Mouse (Mus musculus) stomach, embryonic 16.5 days (tissue): ENCODE results near the gene Nlgn3. TPM values are rescaled to one million over a fixed set of nuclear protein-coding genes. Genes with fewer than 3 reads are reported as not detected.

Experiments
- ATAC-seq: fragments of 200-750 bp; cut with Nextera tagmentation; 2 replicates; pipeline ENCODE4 v1.8.0; 2017; ENCODE audit warnings: moderate number of reproducible peaks, moderate TSS enrichment; ENCODE audit not compliant: insufficient read depth, low FRiP score
- H3K27ac ChIP-seq: fragments of 300-500 bp; sonication (generic); 2 replicates; pipeline ENCODE4 v1.5.1; 2014; ENCODE audit warnings: low read length
- H3K27me3 ChIP-seq: fragments of 300-500 bp; sonication (generic); 2 replicates; pipeline ENCODE4 v1.6.1; 2014; ENCODE audit warnings: low read length, control low read depth, mixed read lengths; ENCODE audit not compliant: control insufficient read depth, insufficient read depth
- H3K36me3 ChIP-seq: fragments of 300-500 bp; sonication (generic); 2 replicates; pipeline ENCODE4 v1.6.1; 2014; ENCODE audit warnings: low read length; ENCODE audit not compliant: control insufficient read depth, insufficient read depth
- H3K4me1 ChIP-seq: fragments of 300-500 bp; sonication (generic); 2 replicates; pipeline ENCODE4 v1.6.1; 2014; ENCODE audit warnings: low read length, control low read depth, mixed read lengths; ENCODE audit not compliant: control insufficient read depth, insufficient read depth
- H3K4me2 ChIP-seq: fragments of 300-500 bp; sonication (generic); 2 replicates; pipeline ENCODE4 v1.6.1; 2014; ENCODE audit warnings: low read depth, low read length, mixed read lengths
- H3K4me3 ChIP-seq: fragments of 300-500 bp; sonication (generic); replicated peaks from 2 replicates; pipeline ENCODE4 v1.5.1; 2014; ENCODE audit warnings: mild to moderate bottlenecking, low read length
- H3K9ac ChIP-seq: fragments of 300-500 bp; sonication (generic); 2 replicates; pipeline ENCODE4 v1.6.1; 2014; ENCODE audit warnings: low read length
- H3K9me3 ChIP-seq: fragments of 300-500 bp; sonication (generic); replicated peaks from 2 replicates; pipeline ENCODE4 v1.6.1; 2016; ENCODE audit warnings: low read length, control low read depth; ENCODE audit not compliant: control insufficient read depth
- WGBS: fragments of 180-500 bp; shearing (Covaris S2); extraction: QIAGEN DNeasy Blood & Tissue Kit; methylation state at CpG from one replicate; pipeline ENCODE4 v1.1.7; 2014; 5-methylcytosine and 5-hydroxymethylcytosine counted together
- polyA plus RNA-seq: library from polyadenylated mRNA; unstranded; fragments of >200 nt; fragmentation: Nextera tagmentation; extraction: Ambion mirVana; gene quantifications from 2 replicates; pipeline ENCODE4 v1.2.1, GENCODE M21; 2015

Nlgn3 gene
- polyA plus RNA-seq, 1 experiment from 2014 or later = 7.3 TPM

GRCm38 (mm10) chrX:101268755-101269124, 30.2 kb upstream of the Nlgn3 start, which contains the start of gene Gm20489:
Gm20489 (minus strand) TSS chrX:101269023.
- no peaks in the 10 kb centered on the region for H3K36me3 ChIP-seq
- no peaks in the 10 kb centered on the region for H3K4me1 ChIP-seq
- H3K27ac ChIP-seq = no peak within 1 kb of the TSS
- no peak for ATAC-seq
- H3K9me3 ChIP-seq = no peaks in the 10 kb centered on the region
- H3K9ac ChIP-seq = no peak within 1 kb of the TSS
- no peak within 1 kb of the TSS for H3K4me3 ChIP-seq
- peaks cover 6% of the 10 kb centered on the region; the same call in 1 of the 2 replicates for H3K27me3 ChIP-seq
- no peak within 1 kb of the TSS for H3K4me2 ChIP-seq
- WGBS = 41% methylated on average over 3 of the region's 3 CpGs

GRCm38 (mm10) chrX:101273410-101273809, 25.6 kb upstream of the Nlgn3 start:
- Histone ChIP-seq H3K36me3 (no peaks in the 10 kb centered on the region), H3K4me2 (peak overlapping the region; percentile 52), H3K27ac (no peak overlapping the region; the same call in 1 of the 2 replicates), H3K9ac (peak overlapping the region; percentile 40), H3K4me3 (peak overlapping the region; percentile 63), H3K27me3 (peaks cover 3% of the 10 kb centered on the region; the same call in 1 of the 2 replicates), H3K9me3 (no peaks in the 10 kb centered on the region), H3K4me1 (no peaks in the 10 kb centered on the region)
- ATAC-seq = no peak
- 27% methylated on average over 6 of the region's 6 CpGs for WGBS

DNA sequence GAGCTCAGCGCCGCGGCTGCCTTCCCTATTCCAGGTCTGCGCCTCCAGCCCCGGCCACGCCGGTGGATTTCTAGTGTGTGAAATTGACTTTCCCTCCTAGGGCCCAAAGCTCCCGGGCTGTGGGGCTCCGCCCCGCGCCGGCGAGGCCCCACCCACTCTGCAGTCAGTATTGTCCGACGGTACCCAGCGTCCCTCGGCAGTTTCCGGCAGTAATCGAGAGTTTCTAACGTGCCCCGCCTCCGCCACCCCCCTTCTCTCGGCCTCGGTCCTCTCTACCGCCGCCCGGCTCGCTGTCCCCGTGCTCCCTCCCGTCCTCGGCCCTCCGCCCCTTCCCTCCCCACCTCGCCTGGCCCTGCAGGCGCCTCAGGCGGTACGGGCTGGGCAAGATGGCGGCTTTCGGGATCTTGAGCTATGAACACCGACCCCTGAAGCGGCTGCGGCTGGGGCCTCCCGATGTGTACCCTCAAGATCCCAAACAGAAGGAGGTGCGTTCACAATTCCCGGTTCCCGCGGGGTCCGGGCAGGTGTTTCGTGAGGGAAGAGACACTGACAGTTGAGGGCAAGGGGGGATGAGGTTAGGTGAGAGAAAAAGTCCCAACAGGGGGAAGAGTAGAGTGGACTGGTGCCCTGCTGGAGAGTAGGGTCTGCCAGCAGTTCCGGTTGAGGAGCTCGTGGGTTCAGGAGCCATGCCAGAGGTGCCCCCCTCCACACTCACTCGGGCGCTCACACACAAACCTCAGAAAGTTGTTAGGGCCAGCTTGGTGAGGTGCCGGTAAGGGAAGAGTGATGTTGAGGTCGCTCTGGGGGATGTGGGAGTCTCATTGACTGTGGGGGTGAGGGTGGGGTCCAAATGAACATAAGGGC, 24.9 kb upstream of the Nlgn3 start, which contains the start of gene Med12:
Med12 (plus strand) TSS at position 156 of the 864 bp plus-strand sequence.
- ATAC-seq = peak; percentile 98
- Histone ChIP-seq H3K4me3 (peak within 1 kb of the TSS; percentile 63), H3K9ac (peak within 1 kb of the TSS; percentile 81), H3K4me1 (no peaks in the 10 kb centered on the region), H3K27ac (peak within 1 kb of the TSS; percentile 67), H3K27me3 (no peaks in the 10 kb centered on the region; the same call in 1 of the 2 replicates), H3K9me3 (no peaks in the 10 kb centered on the region), H3K36me3 (no peaks in the 10 kb centered on the region), H3K4me2 (peak within 1 kb of the TSS; percentile 54)
- WGBS = 17% methylated on average over 49 of the region's 54 CpGs

GRCm38 (mm10) chrX:101282813-101283212, 16.2 kb upstream of the Nlgn3 start:
- H3K36me3 ChIP-seq = no peaks in the 10 kb centered on the region
- H3K27ac ChIP-seq = no peak overlapping the region
- H3K9ac ChIP-seq = no peak overlapping the region
- WGBS = 85% methylated on average over 6 of the region's 6 CpGs
- H3K9me3 ChIP-seq = no peaks in the 10 kb centered on the region
- H3K4me2 ChIP-seq = no peak overlapping the region
- no peak for ATAC-seq
- H3K4me3 ChIP-seq = no peak overlapping the region
- no peaks in the 10 kb centered on the region for H3K27me3 ChIP-seq
- no peaks in the 10 kb centered on the region for H3K4me1 ChIP-seq

DNA sequence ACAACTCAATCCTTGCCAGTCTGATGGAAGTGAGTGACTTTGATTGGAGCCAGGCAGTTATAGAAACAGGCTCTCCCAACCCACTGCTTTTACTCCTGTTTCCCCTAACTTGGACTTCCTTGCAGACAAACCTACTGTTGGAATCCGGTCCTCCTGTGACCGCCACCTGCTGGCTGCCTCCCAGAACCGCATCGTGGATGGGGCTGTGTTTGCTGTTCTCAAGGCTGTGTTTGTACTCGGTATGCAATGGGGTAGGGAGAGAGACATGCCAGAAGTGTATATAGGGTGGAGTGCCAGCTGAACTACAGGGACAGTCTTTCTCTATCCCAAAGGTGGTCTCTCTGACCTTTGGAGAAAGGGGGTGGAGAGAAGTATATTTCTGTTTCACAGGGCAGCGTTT, 13.4 kb upstream of the Nlgn3 start:
- no peak overlapping the region for H3K4me2 ChIP-seq
- no peak overlapping the region for H3K4me3 ChIP-seq
- no peak overlapping the region for H3K27ac ChIP-seq
- H3K9me3 ChIP-seq = no peaks in the 10 kb centered on the region
- ATAC-seq = peak; percentile 33; the same call in 1 of the 2 replicates
- H3K4me1 ChIP-seq = no peaks in the 10 kb centered on the region
- H3K36me3 ChIP-seq = no peaks in the 10 kb centered on the region
- 26% methylated on average over 6 of the region's 6 CpGs for WGBS
- H3K9ac ChIP-seq = no peak overlapping the region
- H3K27me3 ChIP-seq = no peaks in the 10 kb centered on the region

- 89% methylated on average over 14 of the region's 14 CpGs for WGBS
- H3K4me3 ChIP-seq = no peak overlapping the region
- ATAC-seq = no peak
- no peaks in the 10 kb centered on the region for H3K36me3 ChIP-seq
- H3K4me2 ChIP-seq = no peak overlapping the region
- no peaks in the 10 kb centered on the region for H3K27me3 ChIP-seq
- H3K9ac ChIP-seq = no peak overlapping the region
- H3K9me3 ChIP-seq = no peaks in the 10 kb centered on the region
- H3K4me1 ChIP-seq = no peaks in the 10 kb centered on the region
- no peak overlapping the region for H3K27ac ChIP-seq
Measured at GRCm38 (mm10) chrX:101285953-101286670, 12.9 kb upstream of the Nlgn3 start.

GRCm38 (mm10) chrX:101287543-101287942, 11.4 kb upstream of the Nlgn3 start:
- H3K4me1 ChIP-seq = no peaks in the 10 kb centered on the region
- no peaks in the 10 kb centered on the region for H3K9me3 ChIP-seq
- no peak for ATAC-seq
- no peaks in the 10 kb centered on the region; the same call in 1 of the 2 replicates for H3K27me3 ChIP-seq
- WGBS = 90% methylated on average over 3 of the region's 3 CpGs
- H3K36me3 ChIP-seq = no peaks in the 10 kb centered on the region
- H3K27ac ChIP-seq = no peak overlapping the region
- no peak overlapping the region for H3K4me2 ChIP-seq
- no peak overlapping the region for H3K4me3 ChIP-seq
- H3K9ac ChIP-seq = no peak overlapping the region

GRCm38 (mm10) chrX:101288432-101288831, 10.5 kb upstream of the Nlgn3 start:
- Histone ChIP-seq H3K4me3 (no peak overlapping the region), H3K27me3 (no peaks in the 10 kb centered on the region; the same call in 1 of the 2 replicates), H3K36me3 (no peaks in the 10 kb centered on the region), H3K4me2 (no peak overlapping the region), H3K9me3 (no peaks in the 10 kb centered on the region), H3K4me1 (no peaks in the 10 kb centered on the region), H3K27ac (no peak overlapping the region), H3K9ac (no peak overlapping the region)
- WGBS = 90% methylated on average over 6 of the region's 6 CpGs
- no peak for ATAC-seq

- H3K4me2 ChIP-seq = no peak overlapping the region
- no peak for ATAC-seq
- no peak overlapping the region for H3K27ac ChIP-seq
- H3K27me3 ChIP-seq = no peaks in the 10 kb centered on the region; the same call in 1 of the 2 replicates
- no peak overlapping the region for H3K9ac ChIP-seq
- WGBS = 92% methylated on average over 7 of the region's 7 CpGs
- no peak overlapping the region for H3K4me3 ChIP-seq
- no peaks in the 10 kb centered on the region for H3K4me1 ChIP-seq
- no peaks in the 10 kb centered on the region for H3K9me3 ChIP-seq
- H3K36me3 ChIP-seq = no peaks in the 10 kb centered on the region
Measured at GRCm38 (mm10) chrX:101289037-101289436, 9.9 kb upstream of the Nlgn3 start.
